Comparison of ENCODE assay signal across 37 mouse cellular contexts in the genomic region with DNA sequence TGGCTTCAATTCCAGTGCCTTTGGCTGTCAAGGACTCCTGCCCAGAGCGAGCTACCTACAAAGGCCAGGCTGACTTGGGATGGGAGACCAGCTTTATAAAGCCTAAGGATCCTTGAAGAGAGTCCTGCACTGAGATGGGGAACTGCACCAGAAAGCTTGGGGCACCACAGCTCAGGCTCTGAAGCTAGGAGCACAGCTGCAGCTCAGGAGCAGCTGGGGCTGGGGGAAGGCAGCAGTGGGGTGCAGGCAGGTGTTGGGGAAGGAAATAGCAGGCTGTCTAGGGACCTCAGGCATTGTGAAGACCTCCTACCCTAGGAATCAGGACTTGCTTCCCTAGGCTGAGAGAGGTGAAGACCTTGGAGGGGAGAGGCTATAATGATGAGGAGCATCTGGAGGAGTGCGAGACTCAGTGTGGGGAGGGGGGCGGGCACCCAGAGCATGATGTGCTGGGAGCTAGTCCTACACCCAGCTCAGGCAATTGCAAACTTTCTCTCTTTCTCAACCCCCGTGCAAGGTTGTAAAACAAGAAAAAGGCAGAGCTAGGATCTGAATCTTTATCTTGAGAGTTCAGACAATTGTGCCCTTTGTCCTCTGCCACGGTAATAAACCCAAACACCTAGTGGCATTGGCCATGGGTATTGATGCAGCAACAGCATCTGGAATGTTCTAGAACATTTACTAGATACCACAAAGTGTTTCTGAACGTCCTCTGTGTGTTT. TPM values are rescaled to one million over a fixed set of nuclear protein-coding genes. Genes with fewer than 3 reads are reported as not detected.
DNase-seq lines count a peak whose midpoint lies in the region; ATAC-seq lines count a peak whose summit lies in the region.
"Had no signal": no experiment of that assay in that cellular context is flagged by ENCODE, and none has a peak within 500 bp of the region (broad histone marks: within the 10 kb centered on the region; RNA-seq: fewer than 3 reads in every experiment).

No protein-coding gene starts in this region.

- H3K27ac ChIP-seq in intestine, embryonic 15.5 days: 0 out of 2 replicates have a peak overlapping the region, but pooled peaks have one; percentile 40
- H3K27ac ChIP-seq in midbrain, embryonic 10.5 days (replicated peaks): no peak overlapping the region
- H3K27ac ChIP-seq: embryonic facial prominence, embryonic 10.5 days; embryonic facial prominence, embryonic 15.5 days; forebrain, embryonic 12.5 days; heart, embryonic 13.5 days; hindbrain, embryonic 15.5 days; kidney, embryonic 15.5 days; limb, embryonic 15.5 days; liver, embryonic 14.5 days; macrophage; midbrain, embryonic 15.5 days; neural tube, embryonic 12.5 days had no signal

- H3K4me2 ChIP-seq in intestine, embryonic 15.5 days (replicated peaks): peak overlapping the region; percentile 19; the same call in 1 of the 2 replicates
- H3K4me2 ChIP-seq: embryonic facial prominence, embryonic 15.5 days; forebrain, embryonic 12.5 days; heart, embryonic 13.5 days; hindbrain, embryonic 15.5 days; kidney, embryonic 15.5 days; limb, embryonic 15.5 days; midbrain, embryonic 15.5 days; neural tube, embryonic 12.5 days had no signal

- no peaks in the 10 kb centered on the region for H3K36me3 ChIP-seq in intestine, embryonic 15.5 days
- no peaks in the 10 kb centered on the region for H3K36me3 ChIP-seq in midbrain, embryonic 10.5 days
- H3K36me3 ChIP-seq: embryonic facial prominence, embryonic 10.5 days; embryonic facial prominence, embryonic 15.5 days; forebrain, embryonic 12.5 days; heart, embryonic 13.5 days; hindbrain, embryonic 15.5 days; kidney, embryonic 15.5 days; limb, embryonic 15.5 days; midbrain, embryonic 15.5 days; neural tube, embryonic 12.5 days had no signal

- H3K9me3 ChIP-seq in intestine, embryonic 15.5 days: no peaks in the 10 kb centered on the region
- H3K9me3 ChIP-seq in midbrain, embryonic 10.5 days (replicated peaks): no peaks in the 10 kb centered on the region
- H3K9me3 ChIP-seq: embryonic facial prominence, embryonic 10.5 days; embryonic facial prominence, embryonic 15.5 days; forebrain, embryonic 12.5 days; heart, embryonic 13.5 days; hindbrain, embryonic 15.5 days; kidney, embryonic 15.5 days; limb, embryonic 15.5 days; midbrain, embryonic 15.5 days; neural tube, embryonic 12.5 days had no signal

- peak; percentile 71 for DNase-seq in A20 (ENCODE audit: low read depth, low spot score)
- peak; percentile 70 to 73 for DNase-seq in thymus, adult 18-20 months
- peak; percentile 78 for DNase-seq in thymus, postnatal 25 days
- no peak for DNase-seq in midbrain, embryonic 10.5 days (ENCODE audit: low spot score)
- DNase-seq in gastrocnemius, postnatal 14 days: no peak
- DNase-seq: adrenal gland, postnatal 25 days; B cell, adult 2 months; cerebellum, adult 18-20 months; cerebellum, postnatal 14 days; forebrain, postnatal 0 days; heart, postnatal 10 days; kidney, postnatal 4 days; left cerebral cortex, postnatal 4 days; lung, adult 2 months; lung, postnatal 10 days had no signal

- WGBS in intestine, embryonic 15.5 days: 48% methylated on average over 6 of the region's 6 CpGs
- WGBS in midbrain, embryonic 10.5 days: 76% methylated on average over 6 of the region's 6 CpGs

- H3K9ac ChIP-seq in intestine, embryonic 15.5 days: no peak overlapping the region
- H3K9ac ChIP-seq: embryonic facial prominence, embryonic 15.5 days; forebrain, embryonic 12.5 days; forebrain, postnatal 0 days; heart, embryonic 13.5 days; hindbrain, embryonic 15.5 days; kidney, embryonic 15.5 days; limb, embryonic 15.5 days; liver, embryonic 14.5 days; midbrain, embryonic 15.5 days; neural tube, embryonic 12.5 days had no signal

- H3K4me3 ChIP-seq in intestine, embryonic 15.5 days (replicated peaks): no peak overlapping the region
- no peak overlapping the region for H3K4me3 ChIP-seq in midbrain, embryonic 10.5 days
- H3K4me3 ChIP-seq: embryonic facial prominence, embryonic 10.5 days; embryonic facial prominence, embryonic 15.5 days; forebrain, embryonic 12.5 days; heart, embryonic 13.5 days; hindbrain, embryonic 15.5 days; kidney, embryonic 15.5 days; limb, embryonic 15.5 days; midbrain, embryonic 15.5 days; neural tube, embryonic 12.5 days had no signal

- H3K27me3 ChIP-seq in intestine, embryonic 15.5 days (replicated peaks): peaks cover 16% of the 10 kb centered on the region
- peaks cover 45% of the 10 kb centered on the region for H3K27me3 ChIP-seq in midbrain, embryonic 10.5 days (ENCODE audit: low read depth, poor library complexity, severe bottlenecking)

- intact Hi-C loops in gastrocnemius, postnatal 14 days (cut with DNase I; ENCODE audit: low total_unique reads): no loop called here

- peak; percentile 73 for ATAC-seq in intestine, embryonic 15.5 days
- ATAC-seq in cerebellum, adult (ENCODE audit: insufficient number of reproducible peaks, low FRiP score, low TSS enrichment): no peak
- ATAC-seq: forebrain, postnatal 0 days; inflammation-experienced regulatory T-cells, adult 6 months; midbrain, embryonic 15.5 days had no signal

- peaks cover 17% of the 10 kb centered on the region for H3K4me1 ChIP-seq in intestine, embryonic 15.5 days (replicated peaks)
- peaks cover 11% of the 10 kb centered on the region for H3K4me1 ChIP-seq in midbrain, embryonic 10.5 days
- H3K4me1 ChIP-seq: hindbrain, embryonic 15.5 days; midbrain, embryonic 15.5 days; neural tube, embryonic 12.5 days had no signal

RNA-seq across cellular contexts. Expression of a gene that starts 4.8 kb away (rescaled TPM):
- polyA plus RNA-seq in intestine, embryonic 15.5 days (2015; fragmentation: Nextera tagmentation; extraction: Ambion mirVana): 0.85 and 1.2 TPM in 2 replicates
- polyA plus RNA-seq in midbrain, embryonic 10.5 days (2016; fragmentation: Nextera tagmentation; extraction: Ambion mirVana): 0.41 and 0.52 TPM in 2 replicates
- total RNA-seq in gastrocnemius, postnatal 14 days (2021): under 1 TPM; 0.22 to 0.29 TPM

RNA-seq across cellular contexts. Expression of a gene that starts 11.8 kb away (rescaled TPM):
- polyA plus RNA-seq in intestine, embryonic 15.5 days (2015; fragmentation: Nextera tagmentation; extraction: Ambion mirVana): 121 and 128 TPM in 2 replicates
- 105 and 107 TPM in 2 replicates for polyA plus RNA-seq in midbrain, embryonic 10.5 days (2016; fragmentation: Nextera tagmentation; extraction: Ambion mirVana)
- total RNA-seq in gastrocnemius, postnatal 14 days (2021): 10 to 100 TPM; 32.2 to 34.6 TPM

RNA-seq across cellular contexts. Expression of a gene that starts 23.6 kb away (rescaled TPM):
- not detected in 2 replicates for polyA plus RNA-seq in intestine, embryonic 15.5 days (2015; fragmentation: Nextera tagmentation; extraction: Ambion mirVana)
- not detected in 2 replicates for polyA plus RNA-seq in midbrain, embryonic 10.5 days (2016; fragmentation: Nextera tagmentation; extraction: Ambion mirVana)
- total RNA-seq in gastrocnemius, postnatal 14 days (2021): not detected
- total RNA-seq: adrenal gland, postnatal 25 days; gastrocnemius, adult 8-10 months; heart, adult 8-10 months; heart, postnatal 10 days; hematopoietic stem cell, adult 5-6 weeks; layer of hippocampus, adult 8-10 months; layer of hippocampus, postnatal 25 days; megakaryocyte-erythroid progenitor cell, adult 5-6 weeks had no signal
- polyA plus RNA-seq: embryonic facial prominence, embryonic 10.5 days; forebrain, embryonic 12.5 days; forebrain, postnatal 0 days; heart, embryonic 13.5 days; macrophage; midbrain, embryonic 15.5 days had no signal

RNA-seq across cellular contexts. Expression of a gene that starts 40.7 kb away (rescaled TPM):
- polyA plus RNA-seq in intestine, embryonic 15.5 days (2015; fragmentation: Nextera tagmentation; extraction: Ambion mirVana): not detected in 2 replicates
- not detected in 2 replicates for polyA plus RNA-seq in midbrain, embryonic 10.5 days (2016; fragmentation: Nextera tagmentation; extraction: Ambion mirVana)
- total RNA-seq in gastrocnemius, postnatal 14 days (2021): not detected
- total RNA-seq: adrenal gland, adult 18-20 months; adrenal gland, postnatal 25 days; forebrain, postnatal 0 days; gastrocnemius, adult 8-10 months; heart, adult 8-10 months; heart, postnatal 10 days; hematopoietic stem cell, adult 5-6 weeks; layer of hippocampus, adult 8-10 months; layer of hippocampus, postnatal 25 days; megakaryocyte-erythroid progenitor cell, adult 5-6 weeks had no signal
- polyA plus RNA-seq: embryonic facial prominence, embryonic 10.5 days; embryonic facial prominence, embryonic 15.5 days; forebrain, embryonic 12.5 days; heart, embryonic 13.5 days; inflammation-experienced regulatory T-cells, adult 6 months; kidney, embryonic 15.5 days; limb, embryonic 15.5 days; liver, embryonic 14.5 days; lung, adult 2 months; macrophage; neural tube, embryonic 12.5 days; urinary bladder, adult 2 months had no signal

RNA-seq across cellular contexts. Expression of a gene that starts 44.7 kb away (rescaled TPM):
- 22.3 and 26.0 TPM in 2 replicates for polyA plus RNA-seq in intestine, embryonic 15.5 days (2015; fragmentation: Nextera tagmentation; extraction: Ambion mirVana)
- 24.2 and 28.1 TPM in 2 replicates for polyA plus RNA-seq in midbrain, embryonic 10.5 days (2016; fragmentation: Nextera tagmentation; extraction: Ambion mirVana)
- 1 to 10 TPM; 3.0 to 3.4 TPM for total RNA-seq in gastrocnemius, postnatal 14 days (2021)
- total RNA-seq: gastrocnemius, adult 8-10 months had no signal

Comparison
In these comparisons a context has a peak if more than half of its experiments do, and no peak if none do; other contexts are left out.
1. DNase-seq: peak in A20 (single experiment), thymus, adult 18-20 months (2 of 2) and thymus, postnatal 25 days (single experiment); none in midbrain, embryonic 10.5 days (single experiment) and gastrocnemius, postnatal 14 days (single experiment).